Mouse (Mus musculus): ENCODE measurements at regions not wholly inside any gene's neighbourhood (a gene's known extent, or its start where the extent isn't known, plus 50 kb on each side); places are given as distances from the start of the nearest gene placed in this dataset.
A peak's percentile ranks its signal among the peaks of the same experiment; 100 is the strongest.
"Not testable (repeated sequence)": the region's sequence is repeated elsewhere in the genome, so short reads cannot be mapped to it uniquely, and the experiment has no call there.

DNA sequence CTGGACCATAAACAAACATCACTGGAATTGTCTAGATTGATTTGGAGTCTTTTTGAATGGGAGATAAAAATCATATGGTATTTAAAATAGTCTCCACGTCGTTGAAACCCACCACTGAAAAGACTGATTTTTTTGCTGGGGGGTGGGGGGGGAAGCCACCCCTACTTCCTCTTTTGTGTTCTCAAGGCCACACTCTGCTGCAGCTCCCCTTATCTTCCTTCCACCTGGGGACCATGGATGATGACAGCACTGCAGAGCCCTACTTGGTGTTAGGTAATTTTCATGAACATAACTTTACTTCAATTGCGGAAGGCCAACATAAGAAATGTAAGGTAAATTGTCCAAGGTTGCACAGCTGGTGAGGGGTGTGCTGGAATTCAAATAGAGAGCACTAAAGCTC lies 232.4 kb upstream of the Vrk2 start:
- DNase-seq (ENCODE audit: low read depth, low spot score) = no peak

DNA sequence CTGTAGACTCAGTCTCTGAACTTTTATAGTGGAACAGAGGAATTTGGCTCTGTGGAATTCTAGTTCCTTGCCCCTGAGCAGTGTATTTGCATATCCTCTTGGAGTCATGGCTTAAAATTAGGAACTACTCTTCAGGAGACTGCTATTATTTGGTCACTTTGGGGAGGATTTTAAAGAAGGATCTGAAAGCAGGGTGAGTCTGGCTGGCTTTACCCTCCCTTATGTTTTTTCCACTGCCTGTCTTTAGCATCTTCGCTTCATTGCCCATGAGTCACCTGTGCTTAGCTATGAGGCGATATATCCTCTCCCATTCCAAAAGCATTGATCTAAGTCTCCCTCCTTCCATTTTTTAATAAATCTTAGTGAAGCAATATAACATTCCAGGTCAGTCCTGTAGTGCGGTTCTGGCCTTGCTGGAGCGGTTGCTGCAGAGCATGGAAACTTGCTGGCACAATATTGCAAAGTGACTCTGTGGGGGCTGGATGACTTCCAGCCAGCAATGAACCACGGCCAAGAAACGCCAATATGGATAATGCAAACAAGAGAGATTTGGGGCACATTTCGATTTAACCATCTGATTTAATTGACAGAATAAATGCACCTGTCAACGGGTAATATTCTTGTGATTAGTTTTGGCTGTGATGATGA lies 230.4 kb upstream of the Vrk2 start:
- no peak for DNase-seq (ENCODE audit: low read depth, low spot score)

DNA sequence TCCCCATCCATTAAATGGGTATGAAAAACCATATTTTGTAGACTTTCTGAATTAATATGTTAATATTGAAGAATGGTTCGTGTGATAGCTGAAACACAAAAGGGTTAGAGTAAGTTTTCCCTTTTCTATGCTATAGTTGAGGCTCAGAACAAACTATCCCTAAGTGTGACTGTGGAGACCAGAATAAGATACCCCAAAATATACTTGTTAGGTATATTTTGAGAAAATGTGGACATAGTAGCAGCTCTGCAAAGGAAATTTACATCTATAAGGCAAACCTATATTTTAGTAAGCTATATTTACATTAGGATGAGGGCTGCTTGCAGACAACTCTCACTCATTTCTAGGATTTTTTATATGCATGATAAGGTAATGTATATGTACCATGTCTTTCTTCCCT lies 227.3 kb upstream of the Vrk2 start:
- no peak for DNase-seq (ENCODE audit: low read depth, low spot score)

DNA sequence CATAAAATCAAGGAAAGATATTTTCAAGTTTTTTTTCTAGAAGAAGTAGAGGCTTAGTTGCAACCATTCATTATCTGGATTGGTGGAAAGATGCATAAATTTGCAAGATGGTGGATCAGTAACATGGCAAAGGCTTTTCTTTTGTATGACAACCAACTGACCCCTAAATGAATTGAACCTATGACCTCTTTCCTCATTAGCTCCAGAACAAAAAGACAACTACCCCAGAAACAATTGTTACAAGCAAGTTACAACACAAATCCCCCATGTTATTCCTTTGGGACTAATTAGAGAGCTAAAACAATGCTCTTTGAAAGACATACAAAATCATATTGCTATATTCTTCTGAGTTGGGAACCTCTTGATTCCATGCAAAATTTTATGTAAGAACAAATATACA lies 223.5 kb upstream of the Vrk2 start:
- DNase-seq (ENCODE audit: low read depth, low spot score) = no peak

DNA sequence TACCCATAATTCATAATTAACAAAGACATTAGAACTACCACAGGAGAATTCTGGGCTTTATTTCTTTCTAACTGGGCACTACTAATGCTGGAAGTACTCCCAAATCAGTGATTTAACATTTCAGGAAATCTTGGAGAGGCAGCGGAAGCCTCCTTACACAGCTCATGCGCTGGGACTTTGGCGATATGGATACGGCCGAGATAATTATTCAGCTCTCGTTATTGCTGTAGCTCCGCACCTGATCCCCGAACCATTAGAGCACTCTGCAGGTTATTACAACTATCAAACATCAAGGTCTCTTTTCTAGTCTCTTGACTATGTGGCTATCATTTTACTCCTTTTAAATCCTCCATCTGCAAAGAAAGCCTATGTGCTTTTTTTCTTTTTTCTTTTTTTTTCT lies 221.3 kb upstream of the Vrk2 start:
- no peak for DNase-seq (ENCODE audit: low read depth, low spot score)

DNA sequence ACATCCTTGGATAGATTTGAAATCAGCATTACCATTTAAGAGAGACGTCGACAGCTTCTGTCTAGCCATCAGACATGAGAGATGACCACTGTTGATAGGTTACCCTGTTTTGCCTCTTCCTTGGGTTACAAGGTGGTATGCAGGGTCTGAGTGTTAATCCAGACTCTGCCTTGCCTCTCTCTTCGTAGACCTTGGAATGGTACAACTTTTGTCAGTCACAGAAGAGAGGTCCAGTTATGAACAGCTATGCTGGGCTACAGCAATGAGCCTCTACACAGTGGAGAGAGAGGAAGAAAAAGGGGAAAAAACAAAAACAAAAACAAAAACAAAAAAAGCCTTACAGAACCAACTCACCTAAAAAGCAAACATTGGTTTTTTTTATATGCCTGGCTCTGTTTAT lies 220.8 kb upstream of the Vrk2 start:
- no peak for DNase-seq (ENCODE audit: low read depth, low spot score)

DNA sequence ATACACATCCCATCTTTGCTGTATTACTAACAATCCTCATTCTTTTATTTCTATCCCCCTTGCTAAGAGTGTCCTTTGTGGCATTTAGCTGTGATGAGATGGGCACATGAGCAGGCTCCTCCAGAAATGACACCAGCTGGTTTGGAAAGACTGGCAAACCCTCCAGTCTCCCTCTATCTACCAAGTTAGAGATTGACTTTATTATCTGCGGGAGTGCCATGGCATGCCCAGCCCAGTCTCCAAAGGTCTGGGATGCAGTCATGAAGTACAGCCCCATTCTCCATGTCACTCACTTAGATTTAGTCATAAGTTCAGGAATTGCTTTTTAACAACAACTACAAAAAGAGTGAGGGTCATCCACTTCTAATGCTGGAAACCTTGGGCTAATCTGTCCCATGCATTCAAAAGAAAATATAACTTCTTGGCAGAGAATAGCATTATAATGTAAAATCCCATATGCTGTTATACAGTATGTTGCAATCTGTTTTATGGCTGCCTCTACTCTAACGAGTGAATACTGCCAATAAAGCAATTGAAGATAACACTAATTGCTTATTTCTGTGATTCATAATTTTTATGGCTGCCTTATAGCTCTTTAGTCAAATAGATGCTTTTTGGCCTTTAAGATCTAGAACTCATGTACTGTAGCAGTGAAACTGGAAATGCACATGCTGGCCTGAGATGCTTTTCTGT lies 208.6 kb upstream of the Vrk2 start:
- no peak for DNase-seq (ENCODE audit: low read depth, low spot score)

DNA sequence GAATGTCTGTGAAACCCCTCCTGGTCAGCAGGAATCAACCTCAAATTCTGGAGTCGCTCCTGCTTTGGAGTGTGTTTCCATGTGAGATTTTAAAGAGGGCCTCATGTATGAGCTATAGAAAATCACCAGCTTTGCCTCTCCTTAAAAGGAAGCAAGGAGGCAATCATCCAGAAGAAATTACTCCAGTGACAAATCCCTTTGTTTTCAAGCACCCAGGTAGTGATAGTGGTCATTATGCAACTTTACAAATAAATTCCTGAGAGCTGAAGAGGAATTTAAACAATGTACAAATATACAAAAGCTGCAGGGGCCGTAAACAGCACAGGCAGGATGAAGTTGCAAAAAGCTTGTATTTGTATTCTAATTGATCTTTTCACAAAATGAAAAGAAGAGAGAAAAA lies 206.5 kb upstream of the Vrk2 start:
- DNase-seq (ENCODE audit: low read depth, low spot score) = peak; percentile 73

DNA sequence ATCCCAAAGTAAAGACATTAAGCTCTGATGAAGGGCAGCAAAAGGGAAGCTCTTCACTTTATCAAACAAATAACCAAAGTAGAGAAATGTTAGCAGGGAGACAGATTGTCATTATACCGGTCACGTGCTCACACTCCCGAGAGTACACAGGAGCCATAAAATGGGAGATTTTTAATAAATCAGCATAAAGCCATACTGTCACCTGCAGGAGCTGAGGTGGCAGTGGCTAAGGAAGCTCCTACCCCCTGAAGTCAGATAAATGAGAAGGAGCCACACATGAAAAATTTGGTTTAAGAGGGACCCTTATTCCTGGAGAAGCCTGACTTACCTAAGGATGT lies 200.8 kb upstream of the Vrk2 start:
- DNase-seq (ENCODE audit: low read depth, low spot score) = no peak

DNA sequence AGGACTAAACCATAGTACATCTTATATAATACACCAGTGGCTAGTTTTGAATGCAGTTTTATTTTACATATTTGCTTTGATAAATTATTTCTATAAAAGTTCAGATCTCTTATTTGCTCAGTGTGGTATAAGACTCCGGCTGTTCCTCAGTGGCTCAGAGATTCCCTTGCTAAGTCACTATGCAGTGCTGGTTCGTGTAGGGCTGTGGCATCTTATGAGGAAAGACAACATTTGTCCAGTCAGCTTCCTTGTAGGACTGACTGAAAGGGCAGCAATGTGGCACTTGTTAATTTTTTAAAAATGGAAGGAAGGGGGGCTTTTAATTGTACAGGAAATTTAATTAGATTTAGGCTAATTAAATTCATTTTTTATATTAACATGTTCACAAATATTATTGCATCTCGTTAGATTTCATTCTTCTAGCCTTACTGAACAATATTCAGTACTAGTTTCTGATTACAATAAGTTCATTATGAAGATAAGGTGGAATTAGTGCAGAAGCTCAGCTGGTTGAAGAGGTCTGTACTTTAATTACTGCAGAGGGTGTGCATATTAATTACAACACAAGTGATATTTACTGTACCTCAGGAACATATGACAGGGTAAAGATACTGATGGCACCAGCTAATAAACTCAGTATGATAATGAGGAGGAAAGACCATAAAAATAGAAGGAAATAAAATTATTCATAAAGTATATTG lies 200.3 kb upstream of the Vrk2 start:
- DNase-seq (ENCODE audit: low read depth, low spot score) = no peak

DNA sequence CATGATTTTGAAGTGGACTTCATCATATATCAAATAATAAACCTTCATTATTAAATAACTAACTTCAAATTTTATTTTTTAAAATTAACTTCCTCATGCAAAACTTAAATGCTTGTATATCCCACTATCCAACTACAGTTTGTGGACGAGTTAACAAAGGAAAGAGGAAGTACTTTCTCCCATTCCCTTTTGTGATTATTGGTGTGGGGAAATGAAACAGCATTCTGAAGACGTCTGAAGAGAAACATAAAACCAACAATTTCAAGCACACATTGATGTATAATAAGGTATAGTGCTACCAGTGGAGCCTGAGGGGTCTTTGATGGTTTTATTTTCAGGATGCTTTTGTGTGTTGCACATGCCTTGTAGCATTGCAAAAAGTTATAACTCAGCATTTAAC lies 195.5 kb upstream of the Vrk2 start:
- no peak for DNase-seq (ENCODE audit: low read depth, low spot score)

DNA sequence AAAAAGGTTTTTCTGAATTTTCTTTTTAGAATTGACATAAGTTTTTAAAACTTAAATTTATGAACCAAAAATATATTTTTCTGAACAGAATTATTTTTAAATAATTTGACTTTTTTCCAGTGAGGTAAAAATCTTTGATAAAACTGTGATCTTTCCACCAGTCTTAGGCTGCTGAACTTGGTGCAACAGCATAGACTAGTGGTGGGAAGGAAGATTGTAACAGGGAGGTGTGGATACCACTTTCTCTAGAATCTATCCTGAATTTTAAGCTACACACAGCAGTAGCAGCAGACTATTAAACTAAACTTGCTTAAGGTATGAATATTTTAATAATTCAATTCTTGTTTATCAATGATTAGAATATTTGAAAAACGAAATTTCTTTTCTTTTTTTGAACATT lies 191.4 kb upstream of the Vrk2 start:
- peak; percentile 16 for DNase-seq (ENCODE audit: low read depth, low spot score)

DNA sequence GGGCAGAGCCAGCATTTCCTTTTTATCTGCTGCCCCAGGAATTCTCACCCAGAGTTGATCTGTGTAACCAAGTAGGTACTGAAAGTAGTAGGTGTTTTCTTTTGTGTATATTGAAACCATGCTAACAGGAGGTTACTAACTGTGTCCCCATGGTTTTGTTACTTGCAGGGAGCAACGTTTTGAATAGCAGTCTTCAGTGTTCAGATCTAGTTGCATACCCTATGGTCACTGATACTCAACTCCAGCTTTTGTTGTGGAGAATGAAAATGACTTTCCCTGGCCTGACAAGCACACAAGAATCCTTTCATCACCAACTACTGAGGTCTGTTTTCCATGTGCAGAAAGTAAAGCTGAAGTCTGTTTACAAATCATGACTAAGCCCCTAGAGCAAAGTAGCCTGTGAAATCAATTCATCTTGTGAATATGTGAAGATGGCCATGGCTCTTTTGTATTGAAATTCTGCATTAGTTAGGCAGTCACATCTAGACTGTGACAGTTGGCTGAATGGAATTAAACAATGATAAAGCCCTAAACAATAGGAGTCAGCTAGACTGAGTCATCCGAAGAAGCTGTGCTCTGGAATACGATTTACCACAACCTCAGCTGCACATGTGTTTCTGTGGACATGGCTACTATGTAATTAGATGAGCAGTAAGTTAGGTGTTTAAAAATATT lies 179.5 kb upstream of the Vrk2 start:
- DNase-seq (ENCODE audit: low read depth, low spot score) = peak; percentile 6

DNA sequence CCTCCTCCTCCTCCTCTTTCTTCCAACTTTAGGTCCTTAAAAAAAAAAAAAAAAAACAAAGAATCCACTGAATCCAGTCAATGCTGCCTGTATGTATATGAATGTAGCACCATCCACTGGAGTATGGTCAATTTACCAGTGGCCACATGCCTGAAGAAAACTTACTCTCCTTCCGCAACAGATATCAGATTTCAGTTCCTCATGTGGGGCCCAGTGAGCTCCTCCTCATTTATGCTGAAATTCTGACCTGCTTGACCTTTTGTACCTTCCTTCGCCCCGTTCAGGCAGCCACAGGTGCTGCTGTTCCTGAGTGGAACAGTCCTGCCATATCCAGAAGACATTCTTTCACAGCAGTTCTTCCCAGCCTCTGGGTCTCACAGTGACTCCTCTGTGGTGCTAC lies 161.8 kb upstream of the Vrk2 start:
- DNase-seq (ENCODE audit: low read depth, low spot score) = no peak

DNA sequence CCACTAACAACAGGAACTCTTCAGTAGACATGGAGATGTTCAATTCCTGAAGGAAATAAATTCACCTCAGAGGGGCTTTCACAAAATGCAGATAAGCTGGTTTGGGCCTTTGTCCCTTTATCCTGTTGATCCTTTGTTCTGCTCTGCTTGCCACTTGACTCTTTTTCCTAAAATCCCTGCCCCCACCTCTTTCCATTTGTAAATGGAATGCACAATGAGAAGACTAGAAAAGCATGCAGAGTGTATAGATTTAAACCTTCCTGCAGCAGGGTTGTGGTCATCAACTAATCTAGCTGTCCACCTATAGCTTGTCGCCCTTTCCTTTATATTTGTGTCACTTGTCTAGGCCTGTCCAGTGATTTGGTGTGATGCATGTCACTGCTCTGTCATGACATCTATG lies 159.8 kb upstream of the Vrk2 start:
- DNase-seq (ENCODE audit: low read depth, low spot score) = peak; percentile 86

DNA sequence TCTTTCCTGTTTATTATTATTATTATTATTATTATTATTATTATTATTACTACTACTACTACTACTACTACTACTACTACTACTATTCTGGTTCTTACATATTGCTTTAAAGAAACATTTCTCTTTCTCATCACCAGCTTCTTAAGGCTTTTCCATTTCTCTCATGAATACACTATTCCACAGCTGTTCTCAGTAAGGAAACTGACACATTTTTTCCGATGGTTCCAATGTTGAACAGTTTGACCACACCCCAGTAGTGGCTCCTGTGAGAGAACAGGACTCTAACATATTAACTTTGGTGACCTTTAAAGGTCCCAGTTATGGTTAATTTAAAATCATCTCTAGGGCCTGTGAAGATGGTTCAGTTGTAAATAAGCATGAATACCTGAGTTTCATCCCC lies 148.4 kb upstream of the Vrk2 start:
- DNase-seq (ENCODE audit: low read depth, low spot score) = no peak

DNA sequence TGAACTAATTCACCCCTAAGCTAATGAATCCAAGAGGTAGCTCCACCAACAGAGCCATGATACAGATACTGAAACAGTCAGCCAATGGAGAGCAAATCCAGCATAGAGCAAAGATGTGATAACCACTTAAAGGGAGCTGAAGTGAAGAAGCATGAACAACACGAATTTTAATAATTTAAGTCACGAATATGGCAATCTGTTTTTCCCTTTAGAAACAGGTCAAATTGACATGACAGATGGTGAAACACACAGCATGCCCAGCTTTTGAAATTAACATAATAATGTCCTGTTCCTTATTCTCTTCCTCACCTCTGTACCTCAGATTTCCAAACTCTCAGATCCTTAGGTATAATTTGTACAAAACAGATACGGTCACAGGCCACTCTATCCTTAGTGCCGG lies 145.9 kb upstream of the Vrk2 start:
- DNase-seq (ENCODE audit: low read depth, low spot score) = no peak

DNA sequence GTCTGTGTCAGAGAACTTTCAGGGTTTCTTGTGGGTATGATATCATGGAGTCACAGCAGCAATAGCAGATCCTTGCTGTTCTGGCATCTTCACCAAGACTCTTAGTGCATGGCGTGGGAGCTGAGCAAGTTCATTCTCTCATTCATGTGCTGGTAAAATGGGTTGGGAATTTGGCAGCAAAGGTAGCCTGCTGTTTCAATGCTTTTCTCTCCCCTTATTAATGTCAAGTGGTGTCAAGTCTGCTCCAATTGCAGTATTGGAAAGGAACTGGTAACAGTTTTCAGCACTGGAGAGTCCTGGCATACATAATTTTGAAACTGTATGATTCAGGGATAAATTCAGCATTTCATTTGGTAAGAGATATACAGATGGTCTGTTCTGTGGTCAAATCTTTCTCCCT lies 133.2 kb upstream of the Vrk2 start:
- no peak for DNase-seq (ENCODE audit: low read depth, low spot score)

DNA sequence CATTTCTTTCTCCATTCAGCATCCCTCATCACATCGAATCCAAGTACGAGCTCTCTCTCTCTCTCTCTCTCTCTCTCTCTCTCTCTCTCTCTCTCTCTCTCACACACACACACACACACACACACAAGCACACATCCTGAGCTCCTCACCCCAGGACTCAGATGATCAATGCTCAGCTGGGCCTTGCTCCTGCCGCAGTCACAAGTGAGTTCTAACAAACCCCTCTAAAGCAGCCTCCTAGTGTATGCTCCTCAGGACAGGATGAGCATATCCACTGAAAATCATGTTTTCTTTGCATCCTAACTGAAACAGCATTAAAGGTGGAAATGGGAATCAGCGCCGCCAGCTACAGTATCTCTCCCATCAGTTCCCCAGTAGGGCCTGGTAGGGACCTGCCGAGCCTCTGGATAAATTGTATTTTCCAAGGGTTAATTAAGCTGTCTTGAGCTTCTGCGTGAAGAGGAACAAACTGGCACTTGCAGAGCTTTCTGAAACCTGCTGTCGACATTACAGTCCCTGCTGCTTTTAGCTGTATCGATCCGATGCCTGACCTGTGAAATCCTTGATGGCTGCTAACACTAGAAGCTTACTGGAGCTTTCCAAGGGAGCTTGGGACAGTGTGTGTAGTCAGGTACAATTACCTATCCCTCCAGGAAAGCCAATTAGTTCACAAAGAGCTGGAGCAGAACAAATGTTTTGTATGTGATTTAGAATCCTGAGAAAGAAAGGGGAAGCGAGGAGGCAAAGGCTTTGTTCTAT lies 131.3 kb upstream of the Vrk2 start:
- DNase-seq (ENCODE audit: low read depth, low spot score) = no peak

DNA sequence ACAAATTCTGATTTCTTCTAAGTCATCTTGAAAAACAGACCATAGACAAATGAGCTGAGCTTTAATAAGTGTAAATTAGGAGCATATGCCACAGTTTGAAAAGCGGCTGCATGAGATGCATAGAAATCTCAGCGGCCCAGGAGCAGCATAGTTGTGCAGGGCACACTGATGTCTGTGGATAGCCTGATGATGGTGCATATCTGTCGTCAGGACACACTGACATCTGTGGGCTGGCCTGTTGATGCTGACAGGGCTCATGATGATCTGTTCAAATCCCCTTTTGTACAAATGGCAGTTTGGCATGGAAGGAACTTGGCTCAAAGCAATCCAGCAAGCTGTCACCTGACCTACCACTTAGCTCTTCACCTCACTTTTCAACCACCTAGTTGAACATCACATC lies 128.5 kb upstream of the Vrk2 start:
- no peak for DNase-seq (ENCODE audit: low read depth, low spot score)

DNA sequence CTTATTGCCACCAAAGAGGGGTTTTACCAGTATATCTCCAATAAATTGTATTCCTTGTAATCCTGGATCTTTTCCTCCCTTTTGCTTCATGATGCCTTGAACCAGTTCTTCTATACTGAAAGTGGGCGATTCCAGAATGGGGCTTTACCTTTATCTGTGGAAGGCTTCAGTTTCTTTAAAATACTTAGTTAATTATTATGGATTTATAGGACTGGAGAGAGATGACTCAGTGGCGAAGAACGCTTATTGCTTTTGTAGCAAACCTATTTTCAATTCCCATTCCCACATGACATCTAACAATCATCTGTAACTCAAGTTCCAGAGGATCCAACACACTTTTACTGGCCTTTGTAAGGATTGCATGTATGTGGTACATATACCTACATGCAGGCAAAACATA lies 127.4 kb upstream of the Vrk2 start:
- no peak for DNase-seq (ENCODE audit: low read depth, low spot score)

DNA sequence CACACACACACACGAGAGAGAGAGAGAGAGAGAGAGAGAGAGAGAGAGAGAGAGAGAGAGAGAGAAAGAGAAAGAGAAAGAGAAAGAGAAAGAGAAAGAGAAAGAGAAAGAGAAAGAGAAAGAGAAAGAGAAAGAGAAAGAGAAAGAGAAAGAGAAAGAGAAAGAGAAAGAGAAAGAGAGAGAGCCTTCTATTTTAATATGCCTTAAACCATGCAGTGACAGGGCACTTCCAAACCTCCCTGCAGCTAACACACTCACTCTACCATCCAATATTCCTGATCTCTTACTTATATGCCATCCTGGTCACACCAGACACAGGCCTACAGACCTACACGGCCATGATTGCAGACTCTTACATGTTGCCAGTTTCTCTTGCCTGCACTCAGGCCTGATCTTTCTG lies 117.4 kb upstream of the Vrk2 start:
- DNase-seq (ENCODE audit: low read depth, low spot score) = not testable (repeated sequence)
